Mouse (Mus musculus) bone marrow, adult 2 months (tissue): ENCODE data around the gene Tmtc2.

Experiments used
- CTCF ChIP-seq: fragments of 200-500 bp; IDR thresholded peaks from 2 replicates; pipeline ENCODE4 v1.5.1; 2011; ENCODE audit warnings: low read length, control low read depth; ENCODE audit not compliant: control insufficient read depth, insufficient read depth
- POLR2A ChIP-seq: fragments of 200-500 bp; IDR thresholded peaks from 2 replicates; pipeline ENCODE4 v1.6.1; 2011; ENCODE audit warnings: low read depth, mild to moderate bottlenecking, control low read depth, low read length, borderline replicate concordance; ENCODE audit not compliant: control insufficient read depth

DNA sequence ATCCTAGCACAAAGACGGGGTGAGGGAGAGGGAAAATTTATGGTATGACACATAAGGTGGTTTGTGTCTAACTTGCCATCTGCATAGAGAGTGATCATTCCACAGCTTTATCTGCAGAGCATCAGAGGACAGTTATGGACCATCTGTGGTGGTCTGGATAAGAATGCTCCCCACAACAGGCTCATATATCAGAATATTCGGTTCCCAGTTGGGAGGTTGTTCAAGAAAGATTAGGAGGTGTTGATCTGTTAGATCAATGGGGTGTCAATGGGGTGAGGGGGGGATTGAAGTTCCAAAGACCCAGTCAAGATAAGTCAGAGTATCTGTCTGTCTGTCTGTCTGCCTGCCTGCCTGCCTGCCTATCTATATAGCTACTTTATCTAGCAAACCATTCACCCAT is 69.8 kb downstream of the Tmtc2 start:
- TF ChIP-seq CTCF (no peak), POLR2A (no peak)
